Mouse (Mus musculus) heart, embryonic 15.5 days (tissue): ENCODE measurements around the gene Chp2. TPM values are rescaled to one million over a fixed set of nuclear protein-coding genes. Genes with fewer than 3 reads are reported as not detected.
A peak's percentile ranks its signal among the peaks of the same experiment; 100 is the strongest.

Experiments
- ATAC-seq: fragments of 200-750 bp; cut with Nextera tagmentation; replicated peaks from 2 replicates; pipeline ENCODE4 v1.8.0; 2017; ENCODE audit warnings: low read depth, moderate TSS enrichment; ENCODE audit not compliant: insufficient number of reproducible peaks, insufficient read depth, low FRiP score
- H3K27ac ChIP-seq: fragments of 300-500 bp; sonication (generic); 2 replicates; pipeline ENCODE4 v1.5.1; 2015; ENCODE audit warnings: mild to moderate bottlenecking, inconsistent platforms
- H3K27me3 ChIP-seq: fragments of 300-500 bp; sonication (generic); 2 replicates; pipeline ENCODE4 v1.6.1; 2015; ENCODE audit warnings: inconsistent platforms
- H3K36me3 ChIP-seq: fragments of 300-500 bp; sonication (generic); 2 replicates; pipeline ENCODE4 v1.6.1; 2015; ENCODE audit warnings: mild to moderate bottlenecking, inconsistent platforms
- H3K4me1 ChIP-seq: fragments of 300-500 bp; sonication (generic); replicated peaks from 2 replicates; pipeline ENCODE4 v1.6.1; 2015; ENCODE audit warnings: inconsistent platforms
- H3K4me2 ChIP-seq: fragments of 300-500 bp; sonication (generic); 2 replicates; pipeline ENCODE4 v1.6.1; 2015; ENCODE audit warnings: inconsistent platforms, mild to moderate bottlenecking, moderate library complexity
- H3K4me3 ChIP-seq: fragments of 300-500 bp; sonication (generic); 2 replicates; pipeline ENCODE4 v1.5.1; 2015; ENCODE audit warnings: mild to moderate bottlenecking, inconsistent platforms
- H3K9ac ChIP-seq: fragments of 300-500 bp; sonication (generic); 2 replicates; pipeline ENCODE4 v1.6.1; 2015; ENCODE audit warnings: mild to moderate bottlenecking, inconsistent platforms
- H3K9me3 ChIP-seq: fragments of 300-500 bp; sonication (generic); replicated peaks from 2 replicates; pipeline ENCODE4 v1.6.1; 2016; ENCODE audit warnings: inconsistent platforms
- WGBS: fragments of 180-500 bp; shearing (Covaris S2); methylation state at CpG from one replicate; pipeline ENCODE4 v1.1.7; 2015; ENCODE audit warnings: mixed read lengths; 5-methylcytosine and 5-hydroxymethylcytosine counted together
- polyA plus RNA-seq: library from polyadenylated mRNA; unstranded; fragments of >200 nt; fragmentation: Nextera tagmentation; extraction: Ambion mirVana; gene quantifications from 2 replicates; pipeline ENCODE4 v1.2.1, GENCODE M21; 2015

Chp2 gene
- 0.49 and 0.65 TPM in 2 replicates for polyA plus RNA-seq

DNA sequence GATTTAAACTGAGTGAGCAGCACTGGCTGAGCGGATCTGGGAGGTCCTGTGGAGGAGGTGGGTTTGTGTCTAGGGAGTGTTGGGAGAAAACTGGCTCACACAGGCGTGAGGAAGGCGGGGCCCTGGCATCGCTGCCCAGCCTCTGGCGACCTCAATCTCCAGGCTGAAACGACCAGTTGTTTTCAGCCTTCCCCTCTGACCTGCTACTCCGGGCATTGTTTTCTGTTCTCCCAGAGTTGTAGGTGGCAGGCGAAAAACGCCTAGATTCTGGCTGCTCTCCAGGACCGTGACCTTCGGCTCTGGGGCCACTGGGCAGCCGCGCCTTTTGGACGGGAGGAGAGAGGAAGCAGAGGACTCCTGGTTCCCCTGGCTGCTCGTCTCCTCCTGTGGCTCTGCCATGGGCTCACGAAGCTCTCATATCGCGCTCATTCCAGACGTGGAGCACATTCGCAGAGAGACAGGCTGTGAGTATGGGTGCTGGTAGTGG, at the start of gene Chp2:
Gene Chp2, plus strand, starts transcription at position 182 of the 487 bp plus-strand sequence.
- peak; percentile 51 for ATAC-seq
- H3K9me3 ChIP-seq, result no peaks in the 10 kb centered on the region; the same call in 1 of the 2 replicates
- 12% methylated on average over 20 of the region's 20 CpGs for WGBS
- peak within 1 kb of the TSS; percentile 34 for H3K4me3 ChIP-seq
- H3K4me2 ChIP-seq, result peak within 1 kb of the TSS; percentile 68
- H3K27ac ChIP-seq, result no peak within 1 kb of the TSS
- H3K27me3 ChIP-seq, result peaks cover 12% of the 10 kb centered on the region
- H3K9ac ChIP-seq, result 0 out of 2 replicates have a peak within 1 kb of the TSS, but pooled peaks have one; percentile 28
- peaks cover 6% of the 10 kb centered on the region; the same call in 1 of the 2 replicates for H3K4me1 ChIP-seq
- H3K36me3 ChIP-seq, result no peaks in the 10 kb centered on the region

DNA sequence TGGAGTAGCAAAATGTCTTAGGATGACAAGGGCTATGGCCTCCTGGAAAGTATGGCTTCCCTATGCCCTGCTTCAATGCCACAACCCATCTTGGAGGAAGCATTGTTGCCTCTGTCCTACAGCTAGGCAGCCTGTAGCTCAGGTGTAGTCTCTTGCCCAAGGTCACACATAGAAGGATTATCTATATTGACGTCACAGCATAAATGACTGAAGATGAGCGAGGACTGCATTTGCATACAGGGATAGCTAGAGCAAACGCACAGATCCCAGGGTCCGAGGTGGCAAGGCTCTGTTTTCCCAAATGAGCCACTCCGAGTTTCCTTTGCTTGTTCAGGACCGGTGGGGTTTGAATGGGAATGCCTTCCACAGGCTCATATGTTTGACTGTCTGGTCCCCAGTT, 48.6 kb upstream of the Chp2 start:
- H3K36me3 ChIP-seq, result peaks cover 47% of the 10 kb centered on the region

DNA sequence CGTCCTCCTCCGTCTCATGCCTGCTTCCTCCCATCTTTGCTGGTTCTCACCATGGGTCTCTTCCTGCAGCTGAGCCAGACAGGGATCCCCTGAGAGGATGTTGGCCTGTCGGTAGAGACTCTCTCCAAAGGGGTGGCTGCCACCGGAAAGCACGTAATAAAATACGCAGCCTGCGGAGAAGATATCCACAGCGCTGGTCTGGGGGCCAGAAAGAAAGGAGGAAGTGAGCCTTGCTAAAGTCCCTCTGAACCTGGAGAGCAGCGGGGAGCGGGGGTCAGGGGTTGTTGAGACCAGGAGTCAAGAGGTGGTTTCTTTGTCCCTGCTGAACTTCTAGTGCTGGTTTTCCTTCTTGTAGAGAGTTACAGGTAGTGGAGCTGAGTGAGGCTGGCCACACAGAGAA, 47.7 kb upstream of the Chp2 start:
- Histone ChIP-seq H3K36me3 (peaks cover 39% of the 10 kb centered on the region), H3K27me3 (no peaks in the 10 kb centered on the region), H3K4me2 (no peak overlapping the region), H3K9ac (no peak overlapping the region), H3K4me3 (no peak overlapping the region), H3K9me3 (no peaks in the 10 kb centered on the region), H3K27ac (no peak overlapping the region), H3K4me1 (no peaks in the 10 kb centered on the region)
- ATAC-seq, result no peak
- 72% methylated on average over 10 of the region's 10 CpGs for WGBS

More for the DNA sequence above, 48.6 kb upstream of the Chp2 start:
- H3K4me1 ChIP-seq, result no peaks in the 10 kb centered on the region
- H3K9ac ChIP-seq, result no peak overlapping the region
- H3K27me3 ChIP-seq, result no peaks in the 10 kb centered on the region
- no peak overlapping the region for H3K4me3 ChIP-seq
- no peak overlapping the region for H3K4me2 ChIP-seq
- ATAC-seq, result no peak
- H3K27ac ChIP-seq, result no peak overlapping the region
- H3K9me3 ChIP-seq, result no peaks in the 10 kb centered on the region
- 84% methylated on average over 6 of the region's 6 CpGs for WGBS

DNA sequence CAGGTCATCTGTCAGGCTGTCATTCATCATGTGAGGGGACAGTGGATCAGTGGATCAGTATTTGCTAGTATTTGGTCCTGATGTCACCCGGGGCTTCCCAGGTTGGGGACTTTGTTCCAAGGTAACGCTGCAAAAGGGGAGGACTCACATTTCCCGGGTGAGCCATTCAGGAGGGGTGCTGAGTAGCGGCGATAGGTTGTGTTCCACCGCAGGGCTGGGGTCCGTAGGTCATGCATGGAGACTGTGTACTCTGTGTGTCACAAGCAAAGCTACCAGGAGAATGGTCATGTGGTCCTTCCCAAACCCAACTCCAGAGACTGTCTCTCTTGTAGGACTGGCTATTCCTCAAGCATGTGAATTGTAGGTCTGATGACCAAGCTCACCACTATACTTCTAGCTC, 38.6 kb upstream of the Chp2 start:
- H3K9me3 ChIP-seq, result no peaks in the 10 kb centered on the region
- no peaks in the 10 kb centered on the region for H3K36me3 ChIP-seq
- H3K27ac ChIP-seq, result no peak overlapping the region
- no peak for ATAC-seq
- H3K4me1 ChIP-seq, result no peaks in the 10 kb centered on the region
- 84% methylated on average over 7 of the region's 7 CpGs for WGBS
- H3K27me3 ChIP-seq, result 0 out of 2 replicates have a peak, but pooled peaks cover 3% of the 10 kb centered on the region
- no peak overlapping the region for H3K4me3 ChIP-seq
- H3K4me2 ChIP-seq, result no peak overlapping the region
- H3K9ac ChIP-seq, result no peak overlapping the region

DNA sequence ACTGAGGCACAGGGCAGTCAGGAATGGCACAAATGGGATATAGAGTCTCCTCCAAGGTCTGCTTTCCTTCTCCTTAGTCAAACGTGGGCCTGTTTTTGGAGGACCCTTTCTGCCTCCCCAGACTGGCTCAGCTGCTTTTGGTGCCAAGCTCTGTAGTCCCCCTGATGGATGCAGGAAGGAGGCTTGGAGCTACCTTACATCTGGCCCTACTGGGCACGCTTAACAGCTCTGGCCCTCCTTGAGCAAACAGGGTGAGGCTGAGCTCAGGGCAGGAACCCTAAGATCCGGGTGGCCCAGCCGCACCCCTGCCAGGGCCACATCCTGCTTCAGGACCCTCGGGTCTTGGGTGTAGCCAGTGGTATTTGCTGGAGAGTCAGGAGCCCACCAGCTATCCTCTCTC, 34.7 kb upstream of the Chp2 start:
- ATAC-seq, result no peak; the same call in 1 of the 2 replicates
- WGBS, result 61% methylated on average over 5 of the region's 5 CpGs
- H3K9me3 ChIP-seq, result no peaks in the 10 kb centered on the region
- no peak overlapping the region for H3K27ac ChIP-seq
- no peak overlapping the region for H3K4me2 ChIP-seq
- H3K9ac ChIP-seq, result no peak overlapping the region
- no peaks in the 10 kb centered on the region for H3K4me1 ChIP-seq
- no peaks in the 10 kb centered on the region for H3K36me3 ChIP-seq
- H3K27me3 ChIP-seq, result 0 out of 2 replicates have a peak, but pooled peaks cover 4% of the 10 kb centered on the region
- H3K4me3 ChIP-seq, result no peak overlapping the region

DNA sequence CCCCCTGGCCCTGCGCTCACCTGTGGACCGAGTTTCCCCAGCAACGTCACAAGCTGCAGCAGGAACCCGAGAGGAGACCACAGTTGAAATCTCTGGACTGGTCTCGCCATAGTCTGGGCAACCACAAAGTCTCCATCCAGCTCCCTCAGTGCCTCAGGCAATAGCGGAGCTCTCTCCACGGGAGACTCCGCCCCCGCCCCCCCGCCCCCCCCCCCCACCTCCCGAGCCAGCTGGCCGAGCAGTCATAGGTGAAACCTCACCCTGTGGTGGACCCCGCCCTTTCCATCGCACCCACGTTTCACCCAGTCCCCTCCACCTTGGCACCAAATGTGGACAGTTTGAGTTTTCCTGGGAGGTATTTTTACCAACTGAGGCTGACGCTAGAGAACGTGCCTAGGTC, 33.3 kb upstream of the Chp2 start, which contains the start of gene Ern2:
Gene Ern2, minus strand, starts transcription at position 165 of the 400 bp plus-strand sequence.
- Histone ChIP-seq H3K4me3 (no peak within 1 kb of the TSS), H3K9ac (no peak within 1 kb of the TSS), H3K27me3 (0 out of 2 replicates have a peak, but pooled peaks cover 4% of the 10 kb centered on the region), H3K4me1 (no peaks in the 10 kb centered on the region), H3K36me3 (no peaks in the 10 kb centered on the region), H3K9me3 (no peaks in the 10 kb centered on the region), H3K27ac (no peak within 1 kb of the TSS), H3K4me2 (no peak within 1 kb of the TSS)
- ATAC-seq, result no peak
- 18% methylated on average over 16 of the region's 17 CpGs for WGBS

DNA sequence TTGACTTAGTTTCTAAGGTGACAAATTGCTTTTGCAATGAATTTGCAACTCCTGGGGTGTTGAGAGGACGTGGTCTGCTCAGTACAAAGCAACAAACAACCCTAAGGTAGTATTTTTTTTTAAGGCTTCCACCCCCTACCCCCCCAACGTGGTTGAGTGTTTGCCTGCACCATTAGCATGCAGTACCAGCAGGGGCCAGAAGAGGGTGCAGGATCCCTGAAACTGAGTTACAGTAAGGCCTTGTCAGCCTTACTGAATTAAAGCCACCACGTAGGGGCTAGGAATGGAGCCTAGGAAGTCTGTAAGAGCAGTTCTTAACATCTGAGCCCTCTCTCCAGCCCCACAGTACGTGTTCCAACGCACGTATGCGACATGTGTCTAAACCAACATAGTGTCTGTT, 29.8 kb upstream of the Chp2 start:
- no peak overlapping the region for H3K4me2 ChIP-seq
- 30% methylated on average over 7 of the region's 7 CpGs for WGBS
- no peaks in the 10 kb centered on the region for H3K36me3 ChIP-seq
- no peak for ATAC-seq
- H3K27me3 ChIP-seq, result 0 out of 2 replicates have a peak, but pooled peaks cover 4% of the 10 kb centered on the region
- no peaks in the 10 kb centered on the region for H3K4me1 ChIP-seq
- no peaks in the 10 kb centered on the region for H3K9me3 ChIP-seq
- H3K27ac ChIP-seq, result no peak overlapping the region
- no peak overlapping the region for H3K9ac ChIP-seq
- H3K4me3 ChIP-seq, result no peak overlapping the region

DNA sequence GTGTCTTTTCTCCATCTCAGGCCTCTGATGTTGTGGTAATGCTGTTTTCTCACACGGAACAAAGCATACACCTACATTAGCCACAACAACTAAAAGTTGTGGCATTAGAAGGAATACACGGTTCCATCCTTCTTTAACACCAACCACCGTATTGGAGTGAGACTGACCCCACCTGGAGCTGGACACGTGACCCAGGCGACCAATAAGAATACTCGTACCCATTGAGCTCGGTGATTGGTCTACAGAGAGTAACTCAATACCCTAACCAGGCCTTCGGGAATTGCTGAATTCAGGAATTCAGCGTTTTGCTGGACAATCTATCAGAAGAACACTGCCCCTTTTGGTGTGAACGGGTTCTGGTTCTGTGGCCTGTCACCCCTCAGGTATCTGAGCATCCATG, 28.2 kb upstream of the Chp2 start:
- Histone ChIP-seq H3K4me2 (no peak overlapping the region), H3K9ac (no peak overlapping the region), H3K9me3 (no peaks in the 10 kb centered on the region), H3K27me3 (no peaks in the 10 kb centered on the region), H3K27ac (no peak overlapping the region), H3K4me1 (no peaks in the 10 kb centered on the region), H3K36me3 (no peaks in the 10 kb centered on the region), H3K4me3 (no peak overlapping the region)
- ATAC-seq, result no peak
- WGBS, result 64% methylated on average over 10 of the region's 10 CpGs

DNA sequence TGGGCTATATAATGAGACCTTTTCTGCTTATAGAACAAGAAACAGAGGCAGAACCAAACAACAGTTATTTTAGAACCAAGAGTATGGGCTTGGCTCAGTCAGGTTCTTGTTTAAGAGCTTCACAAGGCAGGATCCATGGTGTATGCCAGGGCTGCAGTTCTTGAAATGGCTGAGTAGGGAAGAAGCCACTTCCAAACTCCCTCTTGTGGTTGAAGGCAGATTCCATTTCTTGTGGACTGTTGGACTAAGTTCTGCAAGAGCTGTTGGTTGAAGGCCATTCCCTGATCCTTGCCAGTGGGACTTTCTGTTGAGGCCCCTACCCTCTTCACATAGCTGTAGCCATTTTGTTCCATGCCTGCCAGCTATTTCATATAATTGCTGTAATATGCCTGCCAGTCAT, 25.4 kb upstream of the Chp2 start:
- no peak overlapping the region for H3K27ac ChIP-seq
- H3K9me3 ChIP-seq, result no peaks in the 10 kb centered on the region
- H3K27me3 ChIP-seq, result no peaks in the 10 kb centered on the region
- H3K4me3 ChIP-seq, result no peak overlapping the region
- no peaks in the 10 kb centered on the region for H3K36me3 ChIP-seq
- no peak for ATAC-seq
- no peak overlapping the region for H3K4me2 ChIP-seq
- no peaks in the 10 kb centered on the region for H3K4me1 ChIP-seq
- H3K9ac ChIP-seq, result no peak overlapping the region

DNA sequence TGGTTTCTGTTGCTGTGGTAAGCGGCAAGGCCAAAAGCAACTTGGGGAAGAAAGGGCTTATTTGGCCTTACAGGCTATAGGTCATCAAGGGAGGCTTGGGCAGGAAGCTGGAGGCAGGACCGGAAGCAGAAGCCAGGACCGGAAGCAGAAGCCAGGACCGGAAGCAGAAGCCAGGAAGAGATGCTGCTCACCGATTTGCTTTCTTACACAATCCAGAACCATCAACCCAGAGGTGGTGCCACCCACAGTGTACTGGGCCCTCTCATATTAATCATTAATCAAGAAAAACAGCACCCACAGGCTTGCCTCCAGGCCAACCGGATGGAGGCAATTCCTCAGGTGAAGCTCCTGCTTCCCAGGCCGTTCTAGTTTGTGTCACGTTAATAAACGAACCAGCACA, 22.5 kb upstream of the Chp2 start:
- Histone ChIP-seq H3K27ac (no peak overlapping the region), H3K4me3 (no peak overlapping the region), H3K27me3 (no peaks in the 10 kb centered on the region), H3K9ac (no peak overlapping the region), H3K9me3 (no peaks in the 10 kb centered on the region), H3K4me2 (no peak overlapping the region), H3K36me3 (no peaks in the 10 kb centered on the region), H3K4me1 (no peaks in the 10 kb centered on the region)
- 81% methylated on average over 9 of the region's 9 CpGs for WGBS
- ATAC-seq, result no peak

DNA sequence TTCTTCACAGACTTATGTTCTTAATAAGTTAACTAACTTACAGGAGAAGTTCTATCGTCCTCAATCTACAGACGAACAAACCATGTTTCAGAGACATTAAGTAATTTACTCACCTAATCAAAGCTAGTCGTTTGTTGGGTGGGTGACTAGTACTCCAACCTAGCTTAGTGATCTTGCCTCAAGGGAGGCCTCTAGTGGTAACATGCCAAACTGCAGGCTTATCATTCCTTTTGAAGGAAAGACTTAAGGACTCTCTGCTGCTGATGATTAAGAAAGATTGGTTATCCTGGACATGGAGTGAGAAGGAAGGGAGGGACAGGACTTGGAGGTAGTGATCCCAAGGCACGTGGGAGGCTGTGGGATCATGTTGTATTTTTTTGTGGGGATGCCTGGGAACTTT, 22.0 kb upstream of the Chp2 start:
- no peaks in the 10 kb centered on the region for H3K9me3 ChIP-seq

DNA sequence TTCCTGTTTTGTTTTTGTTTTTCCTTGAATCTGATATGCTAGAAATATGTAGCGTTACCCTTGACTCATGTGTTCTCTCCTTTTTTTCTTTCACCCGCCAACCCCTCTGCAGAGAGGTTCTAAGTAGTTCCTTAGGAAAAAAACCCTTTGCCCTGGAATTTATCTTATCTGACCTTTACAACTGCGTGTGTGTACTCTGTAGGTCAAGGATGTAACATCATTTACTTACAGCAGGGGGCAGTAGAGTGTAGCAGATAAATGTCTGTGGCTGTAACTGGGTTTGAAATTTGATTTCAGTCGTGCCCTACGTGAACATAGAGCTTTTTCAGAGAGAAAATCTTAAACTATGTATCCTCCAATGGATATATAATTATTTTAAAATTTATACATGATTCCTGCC, 20.0 kb upstream of the Chp2 start:
- no peak for ATAC-seq
- H3K4me3 ChIP-seq, result no peak overlapping the region
- 23% methylated on average over 5 of the region's 5 CpGs for WGBS
- H3K36me3 ChIP-seq, result no peaks in the 10 kb centered on the region
- no peak overlapping the region for H3K4me2 ChIP-seq
- H3K4me1 ChIP-seq, result no peaks in the 10 kb centered on the region
- no peaks in the 10 kb centered on the region for H3K9me3 ChIP-seq
- no peak overlapping the region for H3K27ac ChIP-seq
- H3K9ac ChIP-seq, result no peak overlapping the region
- H3K27me3 ChIP-seq, result no peaks in the 10 kb centered on the region

More for the DNA sequence above, 22.0 kb upstream of the Chp2 start:
- Histone ChIP-seq H3K27ac (no peak overlapping the region), H3K4me1 (no peaks in the 10 kb centered on the region), H3K4me2 (no peak overlapping the region), H3K4me3 (no peak overlapping the region), H3K27me3 (no peaks in the 10 kb centered on the region), H3K36me3 (no peaks in the 10 kb centered on the region), H3K9ac (no peak overlapping the region)
- 28% methylated on average over 4 of the region's 4 CpGs for WGBS
- ATAC-seq, result no peak
